10 mouse cellular contexts compared by ENCODE assay signal in genomic region chr10:102491792-102492191, GRCm38 (mm10). TPM values are rescaled to one million over a fixed set of nuclear protein-coding genes. Genes with fewer than 3 reads are reported as not detected.
DNase-seq lines count a peak whose midpoint lies in the region; ATAC-seq and TF ChIP-seq lines count a peak whose summit lies in the region.
"Had no signal": no experiment of that assay in that cellular context is flagged by ENCODE, and none has a peak within 500 bp of the region (broad histone marks: within the 10 kb centered on the region; RNA-seq: fewer than 3 reads in every experiment).

No protein-coding gene starts in this region.

- H3K9ac ChIP-seq in embryonic facial prominence, embryonic 14.5 days (ENCODE audit: low read depth, low read length) = no peak overlapping the region
- H3K9ac ChIP-seq in midbrain, embryonic 11.5 days (ENCODE audit: low read length) = no peak overlapping the region
- H3K9ac ChIP-seq: heart, embryonic 13.5 days had no signal

- no peak overlapping the region for H3K4me2 ChIP-seq in embryonic facial prominence, embryonic 14.5 days (ENCODE audit: low read depth, low read length)
- no peak overlapping the region for H3K4me2 ChIP-seq in midbrain, embryonic 11.5 days
- H3K4me2 ChIP-seq: heart, embryonic 13.5 days had no signal

- ATAC-seq in embryonic facial prominence, embryonic 14.5 days (ENCODE audit: low read depth) = no peak
- ATAC-seq in midbrain, embryonic 11.5 days (ENCODE audit: low FRiP score) = no peak

- H3K36me3 ChIP-seq in embryonic facial prominence, embryonic 14.5 days (ENCODE audit: control insufficient read depth, insufficient read depth, low read length) = no peaks in the 10 kb centered on the region
- no peaks in the 10 kb centered on the region for H3K36me3 ChIP-seq in midbrain, embryonic 11.5 days (ENCODE audit: control insufficient read depth, insufficient read depth, low read length)
- H3K36me3 ChIP-seq: heart, embryonic 13.5 days had no signal

- H3K4me1 ChIP-seq in cerebellum, adult 2 months (ENCODE audit: control insufficient read depth, insufficient read depth, low read length) = no peaks in the 10 kb centered on the region
- no peaks in the 10 kb centered on the region for H3K4me1 ChIP-seq in embryonic facial prominence, embryonic 14.5 days (ENCODE audit: control insufficient read depth, insufficient read depth, low read length)
- no peaks in the 10 kb centered on the region for H3K4me1 ChIP-seq in midbrain, embryonic 11.5 days (ENCODE audit: control insufficient read depth, insufficient read depth, low read length)
- H3K4me1 ChIP-seq: heart, embryonic 13.5 days; megakaryocyte, embryonic 14.5 days had no signal

- H3K27ac ChIP-seq in cerebellum, adult 2 months (ENCODE audit: insufficient read depth, low read length) = no peak overlapping the region
- H3K27ac ChIP-seq in embryonic facial prominence, embryonic 14.5 days (replicated peaks; ENCODE audit: low read depth, low read length) = no peak overlapping the region
- no peak overlapping the region for H3K27ac ChIP-seq in midbrain, embryonic 11.5 days (ENCODE audit: low read depth, low read length)
- H3K27ac ChIP-seq: heart, embryonic 13.5 days had no signal

- H3K27me3 ChIP-seq in cerebellum, adult 2 months (ENCODE audit: control insufficient read depth, insufficient read depth, low read length) = no peaks in the 10 kb centered on the region
- no peaks in the 10 kb centered on the region for H3K27me3 ChIP-seq in embryonic facial prominence, embryonic 14.5 days (replicated peaks; ENCODE audit: control insufficient read depth, insufficient read depth, low read length)
- H3K27me3 ChIP-seq in midbrain, embryonic 11.5 days (ENCODE audit: control insufficient read depth, insufficient read depth, low read length) = no peaks in the 10 kb centered on the region
- H3K27me3 ChIP-seq: heart, embryonic 13.5 days; megakaryocyte, embryonic 14.5 days had no signal

- peak; percentile 44; the same call in 1 of the 2 replicates for TF ChIP-seq CTCF in cerebellum, adult 2 months (IDR thresholded peaks at IDR 0.05; ENCODE audit: borderline replicate concordance, insufficient read depth, low read depth, low read length)

- no peaks in the 10 kb centered on the region for H3K9me3 ChIP-seq in embryonic facial prominence, embryonic 14.5 days (ENCODE audit: control insufficient read depth, low read length)
- H3K9me3 ChIP-seq in midbrain, embryonic 11.5 days (ENCODE audit: control insufficient read depth, low read length) = no peaks in the 10 kb centered on the region
- H3K9me3 ChIP-seq: heart, embryonic 13.5 days; megakaryocyte, embryonic 14.5 days had no signal

- no peak for TF ChIP-seq POLR2A in cerebellum, adult 2 months (IDR thresholded peaks at IDR 0.05; ENCODE audit: borderline replicate concordance, insufficient read depth, low read length)

- 8% methylated on average over 3 of the region's 3 CpGs for WGBS in cerebellum, adult 2 months
- 11% methylated on average over 3 of the region's 3 CpGs for WGBS in embryonic facial prominence, embryonic 14.5 days
- WGBS in midbrain, embryonic 11.5 days = 19% methylated on average over 3 of the region's 3 CpGs

- peak; percentile 13 to 21 for DNase-seq in cerebellum, adult 2 months
- no peak for DNase-seq in cerebellum, adult 11 months
- peak; percentile 68 for DNase-seq in testis, postnatal 10 days (ENCODE audit: low spot score)
- DNase-seq in testis, postnatal 14 days (ENCODE audit: low spot score) = no peak
- DNase-seq in embryonic facial prominence, embryonic 14.5 days (ENCODE audit: low spot score) = peak; percentile 72
- peak; percentile 71 to 73 for DNase-seq in layer of hippocampus, postnatal 10 days (ENCODE audit: low spot score in 2 of 2)
- peak; percentile 88 for DNase-seq in midbrain, embryonic 11.5 days (ENCODE audit: low spot score, missing footprints)
- DNase-seq in natural killer cell, adult 2 months (ENCODE audit: low spot score in 2 of 2) = no peak

- no peak overlapping the region for H3K4me3 ChIP-seq in cerebellum, adult 2 months (replicated peaks; ENCODE audit: insufficient read depth, low read depth, low read length)
- no peak overlapping the region for H3K4me3 ChIP-seq in embryonic facial prominence, embryonic 14.5 days (ENCODE audit: low read depth, low read length)
- H3K4me3 ChIP-seq in midbrain, embryonic 11.5 days (ENCODE audit: low read depth, low read length) = no peak overlapping the region
- H3K4me3 ChIP-seq: heart, embryonic 13.5 days; megakaryocyte, embryonic 14.5 days had no signal

RNA-seq across cellular contexts. Expression of gene Nts, which starts 1.5 kb away (rescaled TPM):
- polyA plus RNA-seq in cerebellum, adult 2 months (2012; rRNA removed) = 4.4 and 5.2 TPM in 2 replicates
- polyA plus RNA-seq in embryonic facial prominence, embryonic 14.5 days (2014; fragmentation: Nextera tagmentation; extraction: Ambion mirVana) = 3.6 and 4.7 TPM in 2 replicates
- 10 to 100 TPM; 54.2 to 57.9 TPM for total RNA-seq in layer of hippocampus, postnatal 10 days (2021)
- polyA plus RNA-seq in midbrain, embryonic 11.5 days (2014; fragmentation: Nextera tagmentation; extraction: Ambion mirVana) = 0.56 and 0.81 TPM in 2 replicates

RNA-seq across cellular contexts. Expression of gene Rassf9, which starts 20.2 kb away (rescaled TPM):
- polyA plus RNA-seq in cerebellum, adult 2 months (2012; rRNA removed) = 1.0 and 1.4 TPM in 2 replicates
- 3.8 and 5.4 TPM in 2 replicates for polyA plus RNA-seq in embryonic facial prominence, embryonic 14.5 days (2014; fragmentation: Nextera tagmentation; extraction: Ambion mirVana)
- 1 to 10 TPM; 4.0 to 5.6 TPM for total RNA-seq in layer of hippocampus, postnatal 10 days (2021)
- polyA plus RNA-seq in midbrain, embryonic 11.5 days (2014; fragmentation: Nextera tagmentation; extraction: Ambion mirVana) = 0.87 and 1.2 TPM in 2 replicates

Comparison
In these comparisons a context has a peak if more than half of its experiments do, and no peak if none do; other contexts are left out.
1. DNase-seq: peak in cerebellum, adult 2 months (2 of 2), testis, postnatal 10 days (single experiment), embryonic facial prominence, embryonic 14.5 days (single experiment), layer of hippocampus, postnatal 10 days (2 of 2) and midbrain, embryonic 11.5 days (single experiment); none in cerebellum, adult 11 months (single experiment), testis, postnatal 14 days (single experiment) and natural killer cell, adult 2 months (0 of 2).